Mouse (Mus musculus) liver, embryonic 12.5 days (tissue): ENCODE results near the gene Mn1. TPM values are rescaled to one million over a fixed set of nuclear protein-coding genes. Genes with fewer than 3 reads are reported as not detected.

ENCODE experiments used
- ATAC-seq: fragments of 200-750 bp; cut with Nextera tagmentation; 2 replicates; pipeline ENCODE4 v1.8.0; 2017; ENCODE audit warnings: moderate number of reproducible peaks, mild to moderate bottlenecking, moderate library complexity
- H3K27ac ChIP-seq: fragments of 300-500 bp; sonication (generic); 2 replicates; pipeline ENCODE4 v1.5.1; 2016; ENCODE audit warnings: mild to moderate bottlenecking
- H3K27me3 ChIP-seq: fragments of 300-500 bp; sonication (generic); replicated peaks from 2 replicates; pipeline ENCODE4 v1.6.1; 2016; ENCODE audit warnings: mild to moderate bottlenecking, moderate library complexity
- H3K36me3 ChIP-seq: fragments of 300-500 bp; sonication (generic); 2 replicates; pipeline ENCODE4 v1.6.1; 2016; ENCODE audit warnings: mild to moderate bottlenecking, moderate library complexity
- H3K4me1 ChIP-seq: fragments of 300-500 bp; sonication (generic); 2 replicates; pipeline ENCODE4 v1.6.1; 2016
- H3K4me2 ChIP-seq: fragments of 300-500 bp; sonication (generic); 2 replicates; pipeline ENCODE4 v1.6.1; 2016; ENCODE audit warnings: mild to moderate bottlenecking, moderate library complexity
- H3K4me3 ChIP-seq: fragments of 300-500 bp; sonication (generic); 2 replicates; pipeline ENCODE4 v1.5.1; 2016; ENCODE audit warnings: mild to moderate bottlenecking, moderate library complexity
- H3K9ac ChIP-seq: fragments of 300-500 bp; sonication (generic); 2 replicates; pipeline ENCODE4 v1.6.1; 2016; ENCODE audit warnings: mild to moderate bottlenecking, moderate library complexity
- H3K9me3 ChIP-seq: fragments of 300-500 bp; sonication (generic); replicated peaks from 2 replicates; pipeline ENCODE4 v1.6.1; 2016; ENCODE audit warnings: mild to moderate bottlenecking, moderate library complexity
- WGBS: fragments of 180-500 bp; shearing (Covaris S2); methylation state at CpG from one replicate; pipeline ENCODE4 v1.1.7; 2016; ENCODE audit not compliant: insufficient replicate concordance; 5-methylcytosine and 5-hydroxymethylcytosine counted together
- polyA plus RNA-seq: library from polyadenylated mRNA; unstranded; fragments of >200 nt; fragmentation: Nextera tagmentation; extraction: Ambion mirVana; gene quantifications from 2 replicates; pipeline ENCODE4 v1.2.1, GENCODE M21; 2016

Mn1 gene
- polyA plus RNA-seq, 1 experiment from 2014 or later: 2.4 TPM

DNA sequence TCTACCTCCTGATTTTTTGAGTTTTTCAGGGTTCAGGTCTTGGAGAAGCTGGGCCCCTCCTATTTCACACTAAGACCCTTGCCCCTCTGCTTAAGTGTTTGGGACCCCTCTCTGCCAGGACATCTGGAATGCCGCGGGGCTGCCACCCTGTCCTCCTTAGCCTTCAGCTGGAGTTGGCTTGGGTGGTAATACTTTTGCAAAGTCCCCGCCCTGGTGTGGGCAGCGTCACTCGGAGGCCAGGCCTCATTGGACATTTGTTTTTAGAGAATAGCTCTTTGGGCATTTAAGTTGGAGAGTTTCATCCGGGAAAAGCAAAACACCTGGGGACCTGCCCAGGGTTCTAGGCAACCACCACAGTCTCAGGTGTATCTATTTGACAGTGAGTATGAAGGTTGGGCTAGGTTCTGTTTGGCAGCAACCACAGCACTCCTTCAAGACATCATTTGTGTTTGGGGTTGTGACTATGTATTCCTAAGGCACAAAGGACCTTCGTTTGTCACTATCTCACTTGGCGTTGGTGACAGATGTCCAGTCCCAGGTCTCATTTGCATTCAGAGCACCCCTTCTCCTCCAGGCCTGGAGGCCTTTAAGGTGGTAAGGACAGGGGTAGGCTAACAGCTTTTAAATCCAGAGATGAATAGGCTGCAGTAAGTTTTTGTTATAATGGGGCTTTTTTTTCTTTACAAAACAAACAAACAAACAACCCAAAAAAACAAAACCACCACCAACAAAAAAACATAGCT, 5.1 kb downstream of the Mn1 start:
- 72% methylated on average over 8 of the region's 8 CpGs for WGBS
- H3K9ac ChIP-seq: no peak overlapping the region
- no peak overlapping the region for H3K27ac ChIP-seq
- peaks cover 9% of the 10 kb centered on the region for H3K36me3 ChIP-seq
- H3K4me3 ChIP-seq: no peak overlapping the region
- 0 out of 2 replicates have a peak overlapping the region, but pooled peaks have one; percentile 11 for H3K4me2 ChIP-seq
- H3K27me3 ChIP-seq: peaks cover 75% of the 10 kb centered on the region
- peaks cover 23% of the 10 kb centered on the region for H3K4me1 ChIP-seq
- H3K9me3 ChIP-seq: no peaks in the 10 kb centered on the region
- ATAC-seq: no peak

DNA sequence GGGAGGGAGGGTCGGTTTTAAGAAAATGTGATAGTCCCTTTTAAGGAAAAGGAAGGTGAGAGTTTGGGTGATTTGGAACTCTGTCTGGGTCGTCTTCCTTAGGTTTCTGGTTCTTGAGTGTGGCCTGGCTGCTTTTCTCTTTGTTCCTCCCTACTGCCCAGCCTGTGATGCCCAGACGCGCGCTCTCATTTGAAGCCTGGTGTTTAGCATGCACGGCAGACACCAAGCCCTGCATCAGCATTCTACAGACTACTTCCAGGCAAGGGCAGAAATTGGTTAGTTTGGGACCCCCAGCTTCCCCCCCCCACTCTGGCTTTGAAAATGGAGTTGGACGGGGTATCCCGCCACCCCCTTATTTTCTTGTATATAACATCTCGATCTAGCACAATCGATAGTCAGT, 5.8 kb downstream of the Mn1 start:
- Histone ChIP-seq H3K9ac (no peak overlapping the region), H3K27me3 (peaks cover 74% of the 10 kb centered on the region), H3K9me3 (no peaks in the 10 kb centered on the region), H3K4me3 (no peak overlapping the region), H3K36me3 (peaks cover 9% of the 10 kb centered on the region), H3K4me2 (peak overlapping the region; percentile 24; the same call in 1 of the 2 replicates), H3K27ac (no peak overlapping the region), H3K4me1 (peaks cover 23% of the 10 kb centered on the region)
- 82% methylated on average over 10 of the region's 10 CpGs for WGBS
- ATAC-seq: no peak

DNA sequence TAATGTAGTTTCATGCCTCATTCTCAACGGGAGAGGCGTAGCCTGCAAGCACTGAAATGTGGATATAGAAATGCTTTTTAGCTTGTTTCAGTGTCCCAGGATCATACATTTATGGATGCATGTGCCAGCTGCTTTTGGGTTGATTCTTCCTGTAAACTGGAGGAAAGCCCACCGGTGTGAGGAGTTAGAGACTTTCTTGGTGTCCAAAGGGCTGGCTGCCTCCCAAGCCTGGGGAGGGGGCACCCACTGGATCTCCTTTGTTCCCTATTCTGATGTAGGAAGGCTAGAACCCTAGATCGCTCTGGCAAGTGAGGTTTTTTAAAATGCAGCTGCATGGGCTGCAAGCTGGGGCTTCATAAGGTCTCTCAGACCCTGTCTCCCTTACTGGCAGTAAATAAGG, 6.5 kb downstream of the Mn1 start:
- Histone ChIP-seq H3K4me3 (no peak overlapping the region), H3K4me1 (peaks cover 17% of the 10 kb centered on the region)
- WGBS: 76% methylated on average over 4 of the region's 4 CpGs

DNA sequence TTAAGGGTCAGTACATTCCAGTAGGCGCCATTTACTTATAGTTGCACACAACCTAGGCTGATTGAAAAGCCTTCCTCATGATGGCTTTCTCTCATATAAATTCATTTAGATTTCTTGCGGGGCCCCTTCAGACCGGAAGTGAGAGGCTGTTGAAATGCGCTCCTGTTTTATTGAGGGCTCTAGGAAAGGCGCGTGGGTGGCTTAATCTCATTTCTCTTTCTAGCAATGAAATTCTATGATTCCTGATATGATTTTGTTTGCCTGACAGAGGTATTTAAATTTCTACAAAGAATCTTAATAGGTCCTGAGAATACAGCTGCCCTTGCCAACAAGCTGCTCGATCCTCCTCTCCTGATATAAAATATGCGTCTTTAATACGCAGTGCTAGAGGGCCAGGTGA, 8.7 kb downstream of the Mn1 start:
- Histone ChIP-seq H3K27ac (no peak overlapping the region), H3K4me3 (no peak overlapping the region), H3K27me3 (peaks cover 53% of the 10 kb centered on the region), H3K4me1 (no peaks in the 10 kb centered on the region), H3K36me3 (peaks cover 9% of the 10 kb centered on the region), H3K9me3 (no peaks in the 10 kb centered on the region), H3K4me2 (no peak overlapping the region), H3K9ac (no peak overlapping the region)
- no peak for ATAC-seq
- WGBS: 78% methylated on average over 9 of the region's 9 CpGs

More for the DNA sequence above, 6.5 kb downstream of the Mn1 start:
- Histone ChIP-seq H3K4me2 (no peak overlapping the region), H3K36me3 (peaks cover 9% of the 10 kb centered on the region), H3K9me3 (no peaks in the 10 kb centered on the region), H3K9ac (no peak overlapping the region), H3K27ac (no peak overlapping the region), H3K27me3 (peaks cover 69% of the 10 kb centered on the region)
- no peak for ATAC-seq

DNA sequence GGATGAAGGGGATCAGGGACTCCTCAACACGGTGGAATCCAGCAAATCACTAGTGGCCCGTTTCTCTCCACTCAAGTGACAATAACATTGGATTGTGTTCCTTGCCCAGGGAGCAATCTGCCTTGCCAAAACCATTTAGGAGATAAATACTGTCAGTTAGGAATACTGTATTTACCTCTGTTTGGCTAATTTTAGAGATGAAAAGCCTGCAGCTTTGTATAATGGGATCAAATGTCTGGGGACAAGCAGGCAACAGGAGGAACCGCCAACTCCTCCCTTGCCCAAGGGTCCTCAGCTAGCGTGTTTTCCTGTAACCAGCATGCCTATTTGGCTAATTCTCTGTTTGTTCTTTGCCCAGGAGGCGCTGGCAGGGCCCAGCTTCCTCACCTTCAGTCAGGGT, 9.1 kb downstream of the Mn1 start:
- Histone ChIP-seq H3K4me1 (no peaks in the 10 kb centered on the region), H3K27me3 (peaks cover 49% of the 10 kb centered on the region), H3K4me2 (no peak overlapping the region), H3K36me3 (peaks cover 6% of the 10 kb centered on the region; the same call in 1 of the 2 replicates), H3K4me3 (no peak overlapping the region), H3K27ac (no peak overlapping the region), H3K9ac (no peak overlapping the region), H3K9me3 (no peaks in the 10 kb centered on the region)
- WGBS: 69% methylated on average over 5 of the region's 5 CpGs
- ATAC-seq: no peak

DNA sequence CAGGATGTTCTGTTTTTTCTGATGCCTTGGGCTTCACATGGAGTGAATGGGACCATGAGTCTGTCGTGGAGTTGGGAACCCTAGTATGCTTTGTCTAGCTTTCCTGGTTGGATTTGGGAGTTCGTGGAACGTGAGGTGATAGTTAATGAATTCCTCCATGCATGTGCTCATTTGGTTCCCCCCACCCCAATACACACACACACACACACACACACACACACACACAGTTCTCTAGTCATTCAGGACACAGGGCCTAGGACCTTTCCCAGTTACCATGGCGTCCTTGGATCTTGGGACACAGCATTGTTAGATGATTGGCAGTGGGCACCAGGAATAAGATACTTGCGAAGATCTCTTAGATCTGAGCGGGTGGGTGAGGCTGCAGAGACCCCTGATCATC, 11.7 kb downstream of the Mn1 start:
- no peak for ATAC-seq
- Histone ChIP-seq H3K36me3 (no peaks in the 10 kb centered on the region), H3K27ac (no peak overlapping the region), H3K9ac (no peak overlapping the region), H3K4me3 (no peak overlapping the region), H3K4me2 (no peak overlapping the region), H3K27me3 (peaks cover 26% of the 10 kb centered on the region), H3K9me3 (no peaks in the 10 kb centered on the region), H3K4me1 (peaks cover 3% of the 10 kb centered on the region; the same call in 1 of the 2 replicates)
- WGBS: 61% methylated on average over 6 of the region's 6 CpGs

DNA sequence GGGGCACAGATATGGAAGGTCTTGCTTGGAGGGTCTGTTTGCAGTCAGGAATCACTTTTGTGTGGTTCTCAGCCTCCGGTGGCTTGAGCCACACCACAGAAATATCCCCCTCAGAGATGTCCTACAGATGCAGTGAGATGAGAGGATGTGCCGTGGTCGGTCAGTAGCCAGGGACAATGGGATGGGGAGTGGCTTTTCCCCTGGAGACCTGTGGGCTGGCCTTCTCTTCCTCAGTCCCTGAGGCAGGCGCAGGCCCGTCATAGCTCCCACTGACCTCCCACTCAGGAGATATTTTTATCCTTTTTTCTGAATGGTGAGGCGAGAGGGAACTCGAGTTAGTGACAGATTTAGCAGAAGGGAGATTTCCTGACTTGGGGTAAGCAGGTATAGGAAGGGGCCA, 12.6 kb downstream of the Mn1 start:
- Histone ChIP-seq H3K4me3 (no peak overlapping the region), H3K4me2 (no peak overlapping the region), H3K27ac (no peak overlapping the region), H3K9ac (no peak overlapping the region), H3K27me3 (peaks cover 26% of the 10 kb centered on the region), H3K36me3 (no peaks in the 10 kb centered on the region), H3K4me1 (peaks cover 9% of the 10 kb centered on the region; the same call in 1 of the 2 replicates), H3K9me3 (no peaks in the 10 kb centered on the region)
- no peak for ATAC-seq
- WGBS: 36% methylated on average over 7 of the region's 7 CpGs

DNA sequence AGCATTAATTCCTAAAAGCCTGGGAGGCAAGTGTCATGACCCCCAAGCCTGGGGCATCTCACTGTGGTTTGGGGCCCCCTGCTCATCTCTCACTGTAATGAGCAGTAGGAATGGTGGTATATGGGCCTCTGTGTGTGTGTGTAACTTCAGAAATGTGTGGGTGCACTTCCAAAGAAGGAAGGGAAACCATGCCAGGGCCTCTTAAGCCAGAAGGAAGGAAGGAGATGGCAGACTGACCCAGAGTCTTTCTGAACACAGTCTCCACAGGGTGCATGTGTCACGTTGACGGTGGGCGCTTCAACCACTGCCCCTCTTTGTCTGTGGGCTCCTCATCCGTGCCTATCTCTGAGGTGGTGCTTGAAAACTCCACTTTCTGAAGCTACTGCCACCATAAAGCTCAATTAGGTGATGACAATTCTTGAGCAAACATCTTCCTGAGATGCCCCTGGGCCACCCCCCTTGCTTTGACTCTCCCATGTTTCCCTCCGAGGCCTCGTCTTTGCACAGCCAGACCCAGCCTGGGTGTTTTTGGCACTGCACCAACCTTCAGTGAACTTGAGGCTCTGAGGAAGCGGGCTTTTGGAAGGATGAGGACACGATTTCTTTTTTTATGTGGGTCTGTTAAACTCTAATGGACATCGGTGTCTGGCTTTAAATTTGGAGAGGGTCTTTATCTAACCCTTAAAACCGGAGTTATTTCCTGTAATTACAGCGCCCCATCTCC, 14.0 kb downstream of the Mn1 start:
- Histone ChIP-seq H3K27ac (no peak overlapping the region), H3K27me3 (peaks cover 22% of the 10 kb centered on the region), H3K9me3 (no peaks in the 10 kb centered on the region), H3K36me3 (no peaks in the 10 kb centered on the region), H3K9ac (no peak overlapping the region), H3K4me2 (no peak overlapping the region), H3K4me3 (no peak overlapping the region), H3K4me1 (peaks cover 15% of the 10 kb centered on the region; the same call in 1 of the 2 replicates)
- 64% methylated on average over 11 of the region's 11 CpGs for WGBS
- ATAC-seq: no peak

DNA sequence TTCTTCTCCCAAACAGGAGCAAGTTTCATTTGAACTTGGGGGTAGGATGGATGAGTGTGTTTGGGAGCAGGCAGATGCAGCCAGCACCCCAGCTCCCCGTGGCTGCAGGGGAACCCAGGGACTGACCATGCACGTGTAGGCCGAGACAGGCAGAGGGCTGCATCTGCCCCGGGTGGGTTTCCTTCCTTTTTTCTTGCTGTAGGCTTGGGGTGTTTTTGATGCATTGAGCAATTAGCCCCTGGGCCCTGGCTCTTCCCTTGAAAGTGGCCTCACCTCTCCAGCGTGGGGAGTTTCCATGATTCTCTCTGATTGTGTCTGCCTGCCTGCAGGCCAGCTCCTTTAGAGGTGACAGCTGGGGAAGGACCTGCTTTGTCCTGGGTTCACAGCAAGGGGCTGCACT, 15.7 kb downstream of the Mn1 start:
- Histone ChIP-seq H3K27me3 (peaks cover 9% of the 10 kb centered on the region; the same call in 1 of the 2 replicates), H3K27ac (no peak overlapping the region), H3K4me1 (peaks cover 22% of the 10 kb centered on the region; the same call in 1 of the 2 replicates), H3K9me3 (no peaks in the 10 kb centered on the region), H3K4me2 (no peak overlapping the region), H3K36me3 (no peaks in the 10 kb centered on the region), H3K4me3 (no peak overlapping the region), H3K9ac (no peak overlapping the region)
- WGBS: 13% methylated on average over 5 of the region's 5 CpGs
- ATAC-seq: no peak

DNA sequence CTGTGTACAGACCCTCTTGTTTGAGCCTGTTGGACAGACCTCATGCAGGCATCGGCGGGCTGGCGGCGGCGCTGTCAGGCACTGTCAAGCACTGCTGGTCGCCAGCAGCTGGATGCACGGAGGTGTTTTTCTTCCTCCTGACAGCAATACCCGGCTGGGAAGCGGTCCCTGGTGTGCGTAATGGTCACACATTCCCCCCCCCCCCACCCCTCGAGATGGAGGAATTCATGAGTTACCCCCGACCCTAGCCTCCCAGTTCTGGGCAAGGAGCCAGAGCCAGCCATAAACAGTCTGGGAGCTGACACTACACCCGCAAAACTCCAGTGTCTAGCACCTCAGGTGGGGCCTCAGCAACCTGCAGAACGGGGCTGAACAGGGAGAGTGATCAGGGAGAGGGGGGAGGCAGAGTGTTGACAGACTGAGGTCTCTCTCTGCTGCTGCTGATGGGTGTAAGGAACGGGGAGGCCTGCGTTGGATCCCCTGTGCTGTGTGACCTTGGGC, 17.2 kb downstream of the Mn1 start:
- Histone ChIP-seq H3K9ac (no peak overlapping the region), H3K4me3 (no peak overlapping the region), H3K27me3 (0 out of 2 replicates have a peak, but pooled peaks cover under 1% of the 10 kb centered on the region), H3K9me3 (no peaks in the 10 kb centered on the region), H3K36me3 (no peaks in the 10 kb centered on the region), H3K4me2 (no peak overlapping the region), H3K27ac (no peak overlapping the region), H3K4me1 (peaks cover 22% of the 10 kb centered on the region; the same call in 1 of the 2 replicates)
- no peak for ATAC-seq
- 67% methylated on average over 16 of the region's 16 CpGs for WGBS

DNA sequence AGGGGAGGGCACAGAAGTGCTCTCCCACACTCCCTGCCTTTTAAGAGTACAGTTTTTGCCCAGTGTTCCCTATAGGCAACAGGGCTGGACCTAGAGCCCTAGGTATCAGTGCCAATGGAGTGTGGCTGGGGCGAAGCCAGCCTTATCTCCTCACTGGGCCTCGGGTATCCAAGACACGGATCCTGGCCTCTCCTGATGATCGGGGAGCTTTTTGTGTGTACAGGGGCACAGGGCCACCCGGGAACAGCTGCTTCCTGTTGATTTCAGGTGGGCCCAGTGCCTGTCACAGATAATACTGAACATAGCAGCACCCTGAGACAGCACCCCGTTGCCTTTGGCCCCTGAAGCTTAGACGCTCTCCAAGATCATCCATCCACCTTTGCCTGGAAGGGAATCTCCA, 19.1 kb downstream of the Mn1 start:
- no peak for ATAC-seq
- Histone ChIP-seq H3K9me3 (no peaks in the 10 kb centered on the region), H3K36me3 (no peaks in the 10 kb centered on the region), H3K4me2 (no peak overlapping the region), H3K4me1 (peaks cover 22% of the 10 kb centered on the region), H3K27me3 (no peaks in the 10 kb centered on the region), H3K9ac (no peak overlapping the region), H3K27ac (no peak overlapping the region), H3K4me3 (no peak overlapping the region)
- 30% methylated on average over 7 of the region's 7 CpGs for WGBS

DNA sequence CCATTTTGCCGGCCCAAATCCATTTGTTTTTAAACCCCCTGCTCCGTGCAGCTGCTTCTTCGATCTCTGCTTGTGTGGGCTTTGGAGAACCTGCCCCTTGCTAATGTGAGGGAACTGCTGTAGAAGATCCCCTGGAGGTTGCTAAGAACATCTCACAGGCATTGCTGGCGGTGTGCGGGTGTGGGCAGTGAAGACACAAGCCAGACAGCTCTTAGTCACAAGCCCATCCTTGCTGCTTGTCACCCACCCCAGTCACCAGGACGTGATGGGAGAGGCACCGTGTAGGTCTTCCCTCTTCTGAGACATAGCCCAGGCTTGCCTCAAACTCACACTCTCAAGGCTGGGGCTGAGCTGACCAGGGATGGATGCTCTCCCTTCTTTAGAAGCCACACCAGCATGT, 20.0 kb downstream of the Mn1 start:
- H3K4me1 ChIP-seq: peaks cover 22% of the 10 kb centered on the region
- no peak overlapping the region for H3K4me3 ChIP-seq
- no peak overlapping the region for H3K9ac ChIP-seq
- WGBS: 58% methylated on average over 7 of the region's 7 CpGs
- no peak overlapping the region for H3K4me2 ChIP-seq
- H3K9me3 ChIP-seq: no peaks in the 10 kb centered on the region
- H3K36me3 ChIP-seq: no peaks in the 10 kb centered on the region
- H3K27ac ChIP-seq: no peak overlapping the region
- no peak for ATAC-seq
- no peaks in the 10 kb centered on the region for H3K27me3 ChIP-seq
